Mouse (Mus musculus): ENCODE measurements around the gene Rcc1. TPM values are rescaled to one million over a fixed set of nuclear protein-coding genes. Genes with fewer than 3 reads are reported as not detected.
"Not testable (repeated sequence)": the region's sequence is repeated elsewhere in the genome, so short reads cannot be mapped to it uniquely, and the experiment has no call there.

The Rcc1 gene
- polyA plus RNA-seq, 1 experiment from 2014 or later: 31.5 TPM

- peaks cover 28% of the 10 kb centered on the region for H3K36me3 ChIP-seq (ENCODE audit: control insufficient read depth, insufficient read depth, low read length)
- not testable (repeated sequence) for H3K4me1 ChIP-seq (ENCODE audit: control insufficient read depth, insufficient read depth, low read depth, low read length); H3K9ac ChIP-seq (ENCODE audit: low read depth, low read length); H3K9me3 ChIP-seq (ENCODE audit: control insufficient read depth, low read length); H3K27me3 ChIP-seq (replicated peaks; ENCODE audit: control insufficient read depth, insufficient read depth, low read length); H3K27ac ChIP-seq (ENCODE audit: low read depth, low read length); H3K4me2 ChIP-seq (ENCODE audit: low read length); ATAC-seq; H3K4me3 ChIP-seq (ENCODE audit: low read length)
- 81% methylated on average over 2 of the region's 5 CpGs for WGBS
These were observed 64.6 kb downstream of the Rcc1 start for GRCm38 (mm10) chr4:132288840-132289239.

Other genes with a start within 250 kb of the Rcc1 start
- 0.86 and 1.4 TPM in 2 replicates for gene Oprd1, start 209.1 kb downstream of the Rcc1 start, polyA plus RNA-seq (2015; fragmentation: Nextera tagmentation; extraction: Ambion mirVana)
- gene Ythdf2, start 141.3 kb downstream of the Rcc1 start, polyA plus RNA-seq (2015; fragmentation: Nextera tagmentation; extraction: Ambion mirVana): 92.7 and 102 TPM in 2 replicates
- 37.6 and 38.1 TPM in 2 replicates for gene Gmeb1, start 92.0 kb downstream of the Rcc1 start, polyA plus RNA-seq (2015; fragmentation: Nextera tagmentation; extraction: Ambion mirVana)
- 37.5 and 40.3 TPM in 2 replicates for gene Taf12, start 79.2 kb downstream of the Rcc1 start, polyA plus RNA-seq (2015; fragmentation: Nextera tagmentation; extraction: Ambion mirVana)
- 3.9 and 4.8 TPM in 2 replicates for gene Rab42, start 50.2 kb downstream of the Rcc1 start, polyA plus RNA-seq (2015; fragmentation: Nextera tagmentation; extraction: Ambion mirVana)
- gene Trnau1ap, start 24.1 kb downstream of the Rcc1 start, polyA plus RNA-seq (2015; fragmentation: Nextera tagmentation; extraction: Ambion mirVana): 75.2 and 77.9 TPM in 2 replicates
- 5.0 and 7.0 TPM in 2 replicates for gene Phactr4, start 68.9 kb upstream of the Rcc1 start, polyA plus RNA-seq (2015; fragmentation: Nextera tagmentation; extraction: Ambion mirVana)
- 14.7 and 15.2 TPM in 2 replicates for gene Med18, start 110.3 kb upstream of the Rcc1 start, polyA plus RNA-seq (2015; fragmentation: Nextera tagmentation; extraction: Ambion mirVana)
- gene Sesn2, start 156.9 kb upstream of the Rcc1 start, polyA plus RNA-seq (2015; fragmentation: Nextera tagmentation; extraction: Ambion mirVana): 13.3 and 14.6 TPM in 2 replicates
- gene Atpif1, start 180.1 kb upstream of the Rcc1 start, polyA plus RNA-seq (2015; fragmentation: Nextera tagmentation; extraction: Ambion mirVana): 1,157 and 1,329 TPM in 2 replicates
- 130 and 138 TPM in 2 replicates for gene Dnajc8, start 181.9 kb upstream of the Rcc1 start, polyA plus RNA-seq (2015; fragmentation: Nextera tagmentation; extraction: Ambion mirVana)
- gene Ptafr, start 210.5 kb upstream of the Rcc1 start, polyA plus RNA-seq (2015; fragmentation: Nextera tagmentation; extraction: Ambion mirVana): 0.39 and 0.48 TPM in 2 replicates

Measured in hindbrain, embryonic 16.5 days (tissue).